Mouse (Mus musculus): ENCODE measurements around the gene Fam81b.

Fam81b gene

DNA sequence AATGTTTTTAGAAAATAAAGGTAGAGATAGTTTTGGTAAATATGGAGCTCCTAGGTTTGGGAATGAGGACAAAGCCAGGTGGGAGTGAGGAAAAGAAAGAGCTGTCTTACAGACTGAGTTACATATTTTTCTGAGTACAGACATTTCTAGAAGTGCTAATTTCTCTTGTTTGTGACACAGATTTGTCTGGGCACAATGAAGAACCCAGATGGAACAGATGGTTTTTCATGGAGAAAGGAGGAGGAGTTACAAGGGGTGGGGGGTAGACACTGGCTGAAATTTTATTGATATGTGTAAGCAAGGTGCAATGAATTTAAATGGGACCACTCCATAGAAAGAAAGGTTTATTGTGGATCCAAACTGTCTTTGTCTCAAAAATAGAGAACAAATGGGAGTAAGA, 109.9 kb downstream of the Fam81b start:
- DNase-seq (ENCODE audit: low read depth, low spot score), result no peak

DNA sequence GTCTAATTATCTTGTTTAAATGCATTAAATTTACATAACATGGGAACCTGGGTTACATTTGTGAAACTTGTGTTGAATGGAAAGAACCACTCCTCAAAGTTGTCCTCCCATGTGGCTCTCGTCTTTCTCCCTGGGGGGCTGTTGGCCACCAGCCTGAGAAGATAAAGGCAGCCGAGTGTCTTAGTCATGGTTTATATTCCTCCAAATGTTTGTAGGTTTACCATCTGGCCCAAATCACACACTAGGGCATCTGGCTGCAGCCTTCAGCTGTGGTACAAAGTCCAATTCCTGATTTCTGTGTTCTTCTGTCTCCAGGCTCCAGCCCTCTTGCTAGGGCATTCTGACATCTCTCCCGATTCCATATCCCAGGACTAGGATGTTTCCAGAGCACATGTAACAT, 114.6 kb downstream of the Fam81b start:
- no peak for DNase-seq (ENCODE audit: low read depth, low spot score)

GRCm38 (mm10) chr13:76189190-76189589, 115.7 kb downstream of the Fam81b start:
- no peak for DNase-seq (ENCODE audit: low read depth, low spot score)

- DNase-seq (ENCODE audit: low read depth, low spot score), result no peak
Observed at GRCm38 (mm10) chr13:76187651-76188050, 117.2 kb downstream of the Fam81b start.

GRCm38 (mm10) chr13:76178700-76179099, 126.2 kb downstream of the Fam81b start:
- no peak for DNase-seq (ENCODE audit: low read depth, low spot score)

DNA sequence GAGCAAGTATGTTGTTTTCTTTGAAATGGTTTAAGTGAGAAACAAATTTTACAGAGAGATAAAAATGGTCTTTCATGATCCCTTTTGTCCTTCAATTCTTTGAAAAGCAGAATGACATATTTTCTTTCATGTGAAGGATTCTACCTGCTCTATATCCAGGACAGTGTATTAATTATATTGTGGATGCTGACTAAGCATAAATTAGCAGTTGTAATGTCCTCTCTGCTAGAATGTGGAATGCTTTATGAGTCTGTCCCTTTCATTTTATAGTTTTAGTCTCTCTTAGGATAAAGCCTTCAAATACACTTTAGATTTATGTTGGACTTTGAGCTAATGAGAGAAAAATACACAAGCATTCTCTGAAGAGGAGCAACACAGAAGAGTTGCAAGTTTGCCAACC, 130.6 kb downstream of the Fam81b start:
- DNase-seq (ENCODE audit: low read depth, low spot score), result no peak

GRCm38 (mm10) chr13:76160587-76160986, 144.3 kb downstream of the Fam81b start:
- no peak for DNase-seq (ENCODE audit: low read depth, low spot score)

- no peak for DNase-seq (ENCODE audit: low read depth, low spot score)
Observed at GRCm38 (mm10) chr13:76157508-76157907, 147.4 kb downstream of the Fam81b start.

DNA sequence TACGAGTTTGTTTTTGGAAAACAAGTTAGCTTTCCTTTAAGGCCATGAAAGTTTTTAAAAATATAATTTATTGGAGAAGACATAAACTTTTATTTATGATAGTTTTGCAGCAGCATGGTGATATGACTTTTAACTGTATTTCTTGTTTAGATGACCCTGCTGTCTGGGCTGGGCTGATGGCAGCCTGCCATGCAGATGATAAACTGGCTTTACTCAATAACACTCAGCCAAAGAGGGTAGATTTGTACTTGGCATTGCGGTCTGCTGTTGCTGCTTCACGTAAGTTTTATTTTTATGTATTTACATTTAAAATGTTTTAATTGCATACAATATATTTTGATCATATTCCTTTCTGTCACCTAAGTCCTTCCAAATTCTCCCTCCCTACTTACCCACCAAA, 147.8 kb downstream of the Fam81b start:
- no peak for DNase-seq (ENCODE audit: low read depth, low spot score)

Data from forelimb bud, embryonic 11.5 days (tissue).